Mouse (Mus musculus) bone marrow, adult 2 months (tissue): ENCODE data around the gene Cfap57.

Source experiments
- CTCF ChIP-seq: fragments of 200-500 bp; IDR thresholded peaks from 2 replicates; pipeline ENCODE4 v1.5.1; 2011; ENCODE audit warnings: low read length, control low read depth; ENCODE audit not compliant: control insufficient read depth, insufficient read depth
- POLR2A ChIP-seq: fragments of 200-500 bp; IDR thresholded peaks from 2 replicates; pipeline ENCODE4 v1.6.1; 2011; ENCODE audit warnings: low read depth, mild to moderate bottlenecking, control low read depth, low read length, borderline replicate concordance; ENCODE audit not compliant: control insufficient read depth

- TF ChIP-seq CTCF (no peak), POLR2A (no peak)
Observed at GRCm38 (mm10) chr4:118533156-118533555, 87.4 kb downstream of the Cfap57 start.
